In genomic region chr11:78972811-78973351, GRCm38 (mm10) we compare ENCODE assay signal across 8 mouse cellular contexts. TPM values are rescaled to one million over a fixed set of nuclear protein-coding genes. Genes with fewer than 3 reads are reported as not detected.
DNase-seq lines count a peak whose midpoint lies in the region; ATAC-seq lines count a peak whose summit lies in the region.
"Had no signal": no experiment of that assay in that cellular context is flagged by ENCODE, and none has a peak within 500 bp of the region (broad histone marks: within the 10 kb centered on the region; RNA-seq: fewer than 3 reads in every experiment).

No protein-coding gene starts in this region.

- peak overlapping the region; percentile 21; the same call in 1 of the 2 replicates for H3K27ac ChIP-seq in midbrain, embryonic 15.5 days

- peak; percentile 62 for DNase-seq in CD4-positive helper T cell, adult 2 months (ENCODE audit: low read depth, low spot score)
- DNase-seq in left cerebral cortex, adult 11 months (ENCODE audit: low spot score), result no peak
- DNase-seq in kidney, postnatal 10 days, result no peak
- no peak for DNase-seq in ovary, postnatal 10 days (ENCODE audit: low spot score)

- no peaks in the 10 kb centered on the region for H3K27me3 ChIP-seq in midbrain, embryonic 15.5 days (replicated peaks)

- no peaks in the 10 kb centered on the region for H3K9me3 ChIP-seq in midbrain, embryonic 15.5 days

- no peak overlapping the region for H3K4me3 ChIP-seq in midbrain, embryonic 15.5 days

- 0 out of 2 replicates have a peak, but pooled peaks cover 7% of the 10 kb centered on the region for H3K4me1 ChIP-seq in midbrain, embryonic 15.5 days

- no peak overlapping the region for H3K9ac ChIP-seq in midbrain, embryonic 15.5 days

- ATAC-seq in CD4-positive, CD25-positive, alpha-beta regulatory T cell, adult 4 months, result peak; percentile 39
- peak; percentile 42 for ATAC-seq in granulocyte monocyte progenitor cell, adult 5-6 weeks (replicated peaks; ENCODE audit: poor library complexity, severe bottlenecking)
- ATAC-seq in midbrain, embryonic 15.5 days (replicated peaks), result no peak

- no peaks in the 10 kb centered on the region for H3K36me3 ChIP-seq in midbrain, embryonic 15.5 days (replicated peaks)

- whole genome bisulfite sequencing in midbrain, embryonic 15.5 days, result 58% methylated on average over 8 of the region's 8 CpGs

- H3K4me2 ChIP-seq in midbrain, embryonic 15.5 days, result no peak overlapping the region

RNA-seq across cellular contexts. Expression of gene Lgals9, which starts 11.9 kb away (rescaled TPM):
- 100 to 1,000 TPM; 289 to 325 TPM for polyA plus RNA-seq in CD4-positive, CD25-positive, alpha-beta regulatory T cell, adult 4 months (2017; shearing (Covaris generic))
- total RNA-seq in granulocyte monocyte progenitor cell, adult 5-6 weeks (2014; fragmentation: Nextera tagmentation), result 273 and 289 TPM in 2 replicates
- 68.6 and 84.9 TPM in 2 replicates for total RNA-seq in granulocyte monocyte progenitor cell, adult 5-6 weeks (2017)
- polyA plus RNA-seq in midbrain, embryonic 15.5 days (2015; fragmentation: Nextera tagmentation; extraction: Ambion mirVana), result 8.5 and 11.8 TPM in 2 replicates

RNA-seq across cellular contexts. Expression of gene Nos2, which starts 52.3 kb away (rescaled TPM):
- polyA plus RNA-seq in CD4-positive, CD25-positive, alpha-beta regulatory T cell, adult 4 months (2017; shearing (Covaris generic)), result not detected
- total RNA-seq in granulocyte monocyte progenitor cell, adult 5-6 weeks (2014; fragmentation: Nextera tagmentation), result not detected in 2 replicates
- total RNA-seq in granulocyte monocyte progenitor cell, adult 5-6 weeks (2017), result not detected in 2 replicates
- 1.1 and 1.6 TPM in 2 replicates for polyA plus RNA-seq in midbrain, embryonic 15.5 days (2015; fragmentation: Nextera tagmentation; extraction: Ambion mirVana)
- total RNA-seq: megakaryocyte-erythroid progenitor cell, adult 5-6 weeks had no signal

Comparison
In these comparisons a context has a peak if more than half of its experiments do, and no peak if none do; other contexts are left out.
1. RNA of gene Lgals9, which starts 11.9 kb away (polyA plus RNA-seq): 289 to 325 TPM in CD4-positive, CD25-positive, alpha-beta regulatory T cell, adult 4 months; 8.5 to 11.8 TPM in midbrain, embryonic 15.5 days; every median in the first group is over 10 times any median in the second.